Mouse (Mus musculus): ENCODE measurements at regions not wholly inside any gene's neighbourhood (a gene's known extent, or its start where the extent isn't known, plus 50 kb on each side); places are given as distances from the start of the nearest gene placed in this dataset.
A peak's percentile ranks its signal among the peaks of the same experiment; 100 is the strongest.

DNA sequence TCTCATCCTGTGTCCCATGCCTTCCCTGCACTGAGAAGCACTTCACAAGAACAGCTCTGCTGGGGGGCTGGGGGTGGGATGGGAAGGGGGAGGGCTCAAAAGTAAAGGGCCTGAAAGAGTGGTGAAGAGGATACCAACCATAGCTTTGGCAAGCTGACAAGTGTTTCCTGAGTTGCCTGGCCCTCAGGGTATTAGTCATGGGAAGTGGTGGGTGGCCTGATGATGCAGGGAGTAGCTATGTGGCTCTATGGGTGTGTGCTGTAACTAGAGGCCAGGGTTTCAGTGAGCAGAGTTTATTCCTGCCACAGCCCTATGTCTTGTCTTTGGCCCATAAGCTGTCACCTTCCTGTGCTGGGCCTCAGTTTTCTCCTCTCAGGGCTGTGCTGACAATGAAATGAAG is 186.2 kb upstream of the N4bp1 start:
- in situ Hi-C loops (cut with MboI; ENCODE audit: low pct_unique_long_range_greater_than_20kb): no loop called here
- H3K27me3 ChIP-seq: no peaks in the 10 kb centered on the region
- TF ChIP-seq CTCF (IDR thresholded peaks at IDR 0.05): no peak
- POLR2A ChIA-PET: no interaction called here
- DNase-seq (ENCODE audit: low read depth, low spot score): peak; percentile 67
- ATAC-seq: peak; percentile 98
- CTCF ChIA-PET: no interaction called here

GRCm38 (mm10) chr8:87067106-87067505 is 182.0 kb upstream of the N4bp1 start:
- no peaks in the 10 kb centered on the region for H3K27me3 ChIP-seq
- TF ChIP-seq CTCF (IDR thresholded peaks at IDR 0.05): no peak
- in situ Hi-C loops (cut with MboI; ENCODE audit: low pct_unique_long_range_greater_than_20kb): no loop called here
- no peak for DNase-seq (ENCODE audit: low read depth, low spot score)
- CTCF ChIA-PET: no interaction called here
- POLR2A ChIA-PET: no interaction called here
- no peak for ATAC-seq

DNA sequence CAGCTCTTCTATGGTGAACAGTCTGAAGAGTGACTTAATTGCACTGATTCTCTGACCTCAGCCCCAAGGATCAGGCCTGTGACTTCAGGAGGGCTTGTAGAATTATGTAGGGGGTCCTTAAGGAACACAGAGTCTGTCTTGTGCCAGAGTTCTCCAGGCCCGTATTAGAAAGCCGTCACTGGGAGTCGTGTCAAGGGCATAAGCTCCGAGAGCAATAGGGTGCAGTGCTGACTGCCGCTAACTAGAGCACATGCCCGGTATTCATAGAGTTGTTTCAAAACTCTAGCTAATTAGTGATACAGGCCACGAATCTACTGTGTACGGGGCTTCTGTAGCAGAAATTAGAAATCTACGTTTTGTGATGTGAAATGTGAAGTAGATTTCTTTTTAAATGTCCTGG is 179.7 kb upstream of the N4bp1 start:
- ChIA-PET CTCF (interaction anchor here (1.4 kb wide), 1 partner anchor 14 kb away, joined by 3 read pairs; no protein-coding TSS in a partner anchor), POLR2A (interaction anchor here (0.5 kb wide), 1 partner anchor 14 kb away, joined by 7 read pairs; no protein-coding TSS in a partner anchor)
- no peak for ATAC-seq
- in situ Hi-C loops (cut with MboI; ENCODE audit: low pct_unique_long_range_greater_than_20kb): no loop called here
- H3K27me3 ChIP-seq: peaks cover 8% of the 10 kb centered on the region
- TF ChIP-seq CTCF (IDR thresholded peaks at IDR 0.05): no peak
- no peak for DNase-seq (ENCODE audit: low read depth, low spot score)

DNA sequence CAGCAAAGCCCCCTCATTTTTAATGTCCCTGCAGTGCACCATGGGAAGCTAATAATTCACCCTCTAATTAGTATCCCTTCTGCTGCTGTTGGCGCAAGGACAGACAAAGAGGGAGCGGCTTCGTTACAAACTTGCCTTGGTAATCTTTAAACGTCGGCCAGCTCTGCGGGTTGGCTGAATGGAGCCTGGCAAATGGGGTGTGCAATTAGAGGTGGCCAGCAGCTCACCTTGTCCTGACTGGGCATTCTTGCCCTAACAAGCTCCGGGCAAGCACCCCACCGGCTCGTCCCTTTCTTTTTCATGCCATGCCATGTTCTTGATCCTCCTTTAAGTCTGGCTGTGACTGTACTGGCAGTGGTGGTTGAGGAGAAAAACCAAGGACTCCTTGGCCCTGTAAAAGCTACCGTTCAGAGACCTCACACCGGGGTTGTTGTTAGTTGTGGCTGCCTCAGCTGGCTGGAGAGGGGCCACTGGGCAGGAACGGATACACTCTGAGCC is 179.2 kb upstream of the N4bp1 start:
- CTCF ChIA-PET: no interaction called here
- in situ Hi-C loops (cut with MboI; ENCODE audit: low pct_unique_long_range_greater_than_20kb): no loop called here
- TF ChIP-seq CTCF (IDR thresholded peaks at IDR 0.05): no peak
- H3K27me3 ChIP-seq: peaks cover 8% of the 10 kb centered on the region
- POLR2A ChIA-PET: no interaction called here
- ATAC-seq (no peak), DNase-seq (ENCODE audit: low read depth, low spot score) (no peak)

DNA sequence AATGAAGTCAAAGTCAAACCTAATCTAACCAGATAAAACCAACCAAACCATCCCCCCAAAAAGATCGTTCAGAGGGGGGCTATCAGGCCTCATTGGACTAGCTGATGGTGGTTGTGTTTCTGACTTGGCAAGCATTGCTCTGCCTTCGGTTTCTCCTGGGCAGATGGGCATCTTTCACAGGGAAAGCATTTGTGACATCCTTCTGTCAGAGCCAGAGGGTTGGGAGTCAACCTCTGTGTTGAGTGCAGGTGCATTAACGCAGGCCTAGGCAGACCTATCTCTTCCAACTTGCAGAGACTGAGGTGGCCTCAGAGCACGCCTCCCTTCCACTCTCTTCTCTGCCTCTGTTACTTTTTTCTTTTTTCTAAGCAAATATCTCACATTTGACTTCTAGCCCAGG is 178.5 kb upstream of the N4bp1 start:
- peaks cover 8% of the 10 kb centered on the region for H3K27me3 ChIP-seq
- POLR2A ChIA-PET: no interaction called here
- ATAC-seq (no peak), DNase-seq (ENCODE audit: low read depth, low spot score) (no peak)
- in situ Hi-C loops (cut with MboI; ENCODE audit: low pct_unique_long_range_greater_than_20kb): no loop called here
- no peak for TF ChIP-seq CTCF (IDR thresholded peaks at IDR 0.05)
- CTCF ChIA-PET: no interaction called here

DNA sequence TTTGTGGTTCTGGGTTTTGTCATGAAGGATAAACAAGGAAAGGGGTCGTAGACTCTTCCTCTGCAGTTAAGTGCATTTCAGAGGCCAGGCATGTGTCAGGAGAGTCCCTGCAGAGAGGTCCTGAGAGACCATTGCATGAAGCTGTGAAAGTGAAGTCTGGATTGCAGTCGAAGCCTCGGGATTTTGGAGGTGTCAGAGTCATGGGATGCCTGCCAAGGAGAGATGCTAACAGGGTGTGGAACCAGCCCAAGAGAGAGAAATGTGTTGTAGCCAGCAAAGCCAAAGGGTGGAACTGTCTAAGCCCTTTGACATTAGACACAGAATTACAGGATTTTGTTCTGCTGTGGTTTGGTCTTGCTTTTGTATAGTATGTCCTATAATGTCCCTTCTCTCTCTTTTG is 164.7 kb upstream of the N4bp1 start:
- in situ Hi-C loops (cut with MboI; ENCODE audit: low pct_unique_long_range_greater_than_20kb): no loop called here
- peaks cover 23% of the 10 kb centered on the region for H3K27me3 ChIP-seq
- ChIA-PET CTCF (no interaction called here), POLR2A (no interaction called here)
- no peak for TF ChIP-seq CTCF (IDR thresholded peaks at IDR 0.05)
- no peak for ATAC-seq
- DNase-seq (ENCODE audit: low read depth, low spot score): no peak

GRCm38 (mm10) chr8:87049196-87049595 is 164.1 kb upstream of the N4bp1 start:
- ChIA-PET POLR2A (no interaction called here), CTCF (interaction anchor here (1.0 kb wide), 1 partner anchor 16 kb away, joined by 3 read pairs; no protein-coding TSS in a partner anchor)
- ATAC-seq (no peak), DNase-seq (ENCODE audit: low read depth, low spot score) (no peak)
- in situ Hi-C loops (cut with MboI; ENCODE audit: low pct_unique_long_range_greater_than_20kb): no loop called here
- no peak for TF ChIP-seq CTCF (IDR thresholded peaks at IDR 0.05)
- peaks cover 28% of the 10 kb centered on the region for H3K27me3 ChIP-seq

DNA sequence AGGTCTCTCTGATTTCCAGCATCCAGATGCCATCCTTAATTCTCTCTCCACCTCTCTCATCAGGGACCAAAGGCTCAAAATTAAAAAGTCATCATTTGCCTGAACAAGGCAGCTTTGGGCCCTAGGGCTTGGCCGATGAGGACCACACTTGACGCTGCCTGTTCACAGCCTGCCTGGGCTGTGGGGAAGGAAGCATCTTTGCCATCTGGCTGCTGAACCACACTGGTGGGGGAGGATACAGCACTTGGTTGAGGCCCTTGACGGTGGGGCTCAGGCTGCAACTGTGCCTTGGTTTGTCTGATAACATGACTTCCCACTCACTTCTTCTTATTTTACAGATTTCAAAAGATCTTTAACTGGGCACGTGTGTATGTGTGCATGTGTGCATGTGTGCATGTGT is 161.5 kb upstream of the N4bp1 start:
- in situ Hi-C loops (cut with MboI; ENCODE audit: low pct_unique_long_range_greater_than_20kb): no loop called here
- DNase-seq (ENCODE audit: low read depth, low spot score) (no peak), ATAC-seq (no peak)
- TF ChIP-seq CTCF (IDR thresholded peaks at IDR 0.05): no peak
- POLR2A ChIA-PET: no interaction called here
- H3K27me3 ChIP-seq: peaks cover 40% of the 10 kb centered on the region
- CTCF ChIA-PET: no interaction called here

GRCm38 (mm10) chr8:87043016-87043415 is 158.0 kb upstream of the N4bp1 start:
- in situ Hi-C loops (cut with MboI; ENCODE audit: low pct_unique_long_range_greater_than_20kb): no loop called here
- CTCF ChIA-PET: no interaction called here
- ATAC-seq (no peak), DNase-seq (ENCODE audit: low read depth, low spot score) (no peak)
- peaks cover 54% of the 10 kb centered on the region for H3K27me3 ChIP-seq
- POLR2A ChIA-PET: interaction anchor here (0.6 kb wide), 1 partner anchor 83 kb away, joined by 4 read pairs; no protein-coding TSS in a partner anchor
- no peak for TF ChIP-seq CTCF (IDR thresholded peaks at IDR 0.05)

GRCm38 (mm10) chr8:87037620-87038380 is 152.7 kb upstream of the N4bp1 start:
- peaks cover 69% of the 10 kb centered on the region for H3K27me3 ChIP-seq
- in situ Hi-C loops (cut with MboI; ENCODE audit: low pct_unique_long_range_greater_than_20kb): no loop called here
- no peak for TF ChIP-seq CTCF (IDR thresholded peaks at IDR 0.05)
- no peak for DNase-seq (ENCODE audit: low read depth, low spot score)
- no peak for ATAC-seq
- ChIA-PET CTCF (no interaction called here), POLR2A (no interaction called here)

GRCm38 (mm10) chr8:87035996-87036395 is 150.9 kb upstream of the N4bp1 start:
- CTCF ChIA-PET: no interaction called here
- no peak for DNase-seq (ENCODE audit: low read depth, low spot score)
- in situ Hi-C loops (cut with MboI; ENCODE audit: low pct_unique_long_range_greater_than_20kb): no loop called here
- no peak for TF ChIP-seq CTCF (IDR thresholded peaks at IDR 0.05)
- POLR2A ChIA-PET: no interaction called here
- ATAC-seq: no peak
- H3K27me3 ChIP-seq: peaks cover 68% of the 10 kb centered on the region

DNA sequence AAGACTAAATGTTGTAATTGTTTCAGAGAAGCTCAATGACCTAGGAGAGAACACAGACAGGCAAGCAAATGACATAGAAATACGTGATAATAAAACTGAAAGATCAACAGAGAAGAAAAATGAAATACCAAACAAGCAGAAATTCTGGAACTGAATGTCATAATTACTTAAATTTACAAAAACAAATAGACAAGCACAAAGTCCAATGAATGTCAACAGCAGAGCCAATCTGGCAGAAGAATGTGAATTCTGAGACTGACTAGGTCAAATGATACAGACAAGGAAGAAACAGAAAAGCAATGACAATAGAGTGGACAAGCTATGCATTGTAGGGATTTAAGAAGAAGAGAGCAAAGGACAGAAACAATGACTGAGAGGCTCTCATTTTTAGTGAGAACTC is 143.1 kb upstream of the N4bp1 start:
- CTCF ChIA-PET: no interaction called here
- in situ Hi-C loops (cut with MboI; ENCODE audit: low pct_unique_long_range_greater_than_20kb): no loop called here

More for the DNA sequence above, 143.1 kb upstream of the N4bp1 start:
- DNase-seq (ENCODE audit: low read depth, low spot score) (no peak), ATAC-seq (no peak)
- POLR2A ChIA-PET: no interaction called here
- TF ChIP-seq CTCF (IDR thresholded peaks at IDR 0.05): no peak
- H3K27me3 ChIP-seq: peaks cover 27% of the 10 kb centered on the region
